Mouse (Mus musculus) MEL (cell line): ENCODE measurements around the gene Fbln2. TPM values are rescaled to one million over a fixed set of nuclear protein-coding genes. Genes with fewer than 3 reads are reported as not detected.

Experiments
- DNase-seq: peaks from one replicate; pipeline ENCODE4 v3.0.0; 2011; ENCODE audit warnings: low read depth, low spot score
- H3K27ac ChIP-seq: 2 replicates; pipeline ENCODE4 v1.5.1; 2012; ENCODE audit warnings: low read depth, mild to moderate bottlenecking, control low read depth, low read length, moderate library complexity; ENCODE audit not compliant: control insufficient read depth
- H3K27me3 ChIP-seq, 2 experiments: fragments of 150-350 bp in 1 of 2; sonication (generic) in 1 of 2; 2 replicates each; pipeline ENCODE4 v1.6.1; 2012; ENCODE audit warnings: low read length in 2 of 2, mild to moderate bottlenecking in 2 of 2, improper control_type of control experiment in 1 of 2, moderate library complexity in 1 of 2; ENCODE audit not compliant: insufficient read depth in 2 of 2, control insufficient read depth in 1 of 2
- H3K36me3 ChIP-seq, 2 experiments: 2 replicates each; pipeline ENCODE4 v1.6.1; 2012 to 2014; ENCODE audit warnings: low read length in 2 of 2, improper control_type of control experiment in 1 of 2, inconsistent platforms in 1 of 2, mild to moderate bottlenecking in 1 of 2; ENCODE audit not compliant: insufficient read depth in 2 of 2, control insufficient read depth in 1 of 2
- H3K4me1 ChIP-seq, 2 experiments: fragments of 150-350 bp in 1 of 2; sonication (generic) in 1 of 2; 2 replicates each; pipeline ENCODE4 v1.6.1; 2012; ENCODE audit warnings: low read length in 2 of 2, improper control_type of control experiment in 1 of 2, mild to moderate bottlenecking in 1 of 2; ENCODE audit not compliant: insufficient read depth in 2 of 2, control insufficient read depth in 1 of 2
- H3K4me3 ChIP-seq, 2 experiments: fragments of 150-350 bp in 1 of 2; sonication (generic) in 1 of 2; 2 replicates each; pipeline ENCODE4 v1.5.1; 2012; ENCODE audit warnings: low read depth in 2 of 2, low read length in 2 of 2, mild to moderate bottlenecking in 2 of 2, moderate library complexity in 2 of 2, control low read depth in 1 of 2, improper control_type of control experiment in 1 of 2; ENCODE audit not compliant: control insufficient read depth in 1 of 2, insufficient read depth in 1 of 2
- H3K79me2 ChIP-seq: 2 replicates; pipeline ENCODE4 v1.6.1; 2012; ENCODE audit warnings: mild to moderate bottlenecking, low read length, moderate library complexity; ENCODE audit not compliant: control insufficient read depth, poor library complexity, insufficient read depth
- H3K9ac ChIP-seq: 2 replicates; pipeline ENCODE4 v1.6.1; 2012; ENCODE audit warnings: low read depth, mild to moderate bottlenecking, control low read depth, low read length, moderate library complexity; ENCODE audit not compliant: control insufficient read depth, poor library complexity, severe bottlenecking
- H3K9me3 ChIP-seq: fragments of 150-350 bp; sonication (generic); replicated peaks from 2 replicates; pipeline ENCODE4 v1.6.1; 2012; ENCODE audit warnings: mild to moderate bottlenecking, low read length, improper control_type of control experiment, moderate library complexity; ENCODE audit not compliant: insufficient read depth
- CHD1 ChIP-seq: IDR thresholded peaks from 2 replicates; pipeline ENCODE4 v1.6.1; 2012; ENCODE audit warnings: low read depth, mild to moderate bottlenecking, inconsistent platforms, low read length, improper control_type of control experiment
- CHD2 ChIP-seq: IDR thresholded peaks from 2 replicates; pipeline ENCODE4 v1.6.1; 2011; ENCODE audit warnings: low read length, improper control_type of control experiment
- CTCF ChIP-seq, 3 experiments: IDR thresholded peaks in 2 of 3; conservative IDR thresholded peaks in 1 of 3; 2 replicates each; pipeline ENCODE4 v1.5.1; 2011 to 2012; ENCODE audit warnings: low read length in 3 of 3, low read depth in 2 of 3, mild to moderate bottlenecking in 2 of 3, improper control_type of control experiment in 1 of 3, inconsistent platforms in 1 of 3, mixed read lengths in 1 of 3, moderate library complexity in 1 of 3; ENCODE audit not compliant: control insufficient read depth in 1 of 3, insufficient read depth in 1 of 3, poor library complexity in 1 of 3, severe bottlenecking in 1 of 3
- E2F4 ChIP-seq: IDR thresholded peaks from 2 replicates; pipeline ENCODE4 v1.6.1; 2011; ENCODE audit warnings: low read depth, low read length, improper control_type of control experiment, borderline replicate concordance
- ELF1 ChIP-seq: IDR thresholded peaks from 2 replicates; pipeline ENCODE4 v1.6.1; 2014; ENCODE audit warnings: low read depth, mild to moderate bottlenecking, inconsistent platforms, low read length, improper control_type of control experiment, moderate library complexity
- EP300 ChIP-seq, 2 experiments: IDR thresholded peaks; 2 replicates each; pipeline ENCODE4 v1.6.1; 2011; ENCODE audit warnings: improper control_type of control experiment in 2 of 2, low read length in 2 of 2, low read depth in 1 of 2, mild to moderate bottlenecking in 1 of 2
- ETS1 ChIP-seq: IDR thresholded peaks from 2 replicates; pipeline ENCODE4 v1.6.1; 2012; ENCODE audit warnings: low read depth, mild to moderate bottlenecking, inconsistent platforms, low read length, improper control_type of control experiment, moderate library complexity
- JUND ChIP-seq: IDR thresholded peaks from 2 replicates; pipeline ENCODE4 v1.6.1; 2011; ENCODE audit warnings: low read depth, mild to moderate bottlenecking, improper control_type of control experiment, low read length
- MAX ChIP-seq: IDR thresholded peaks from 2 replicates; pipeline ENCODE4 v1.6.1; 2011; ENCODE audit warnings: low read length, improper control_type of control experiment
- MEF2A ChIP-seq: IDR thresholded peaks from 2 replicates; pipeline ENCODE4 v1.6.1; 2014; ENCODE audit warnings: low read depth, mild to moderate bottlenecking, inconsistent platforms, low read length, improper control_type of control experiment; ENCODE audit not compliant: poor library complexity, insufficient replicate concordance, severe bottlenecking; ENCODE audit errors: extremely low read depth
- MXI1 ChIP-seq: IDR thresholded peaks from 2 replicates; pipeline ENCODE4 v1.6.1; 2011; ENCODE audit warnings: mild to moderate bottlenecking, low read depth, low read length, improper control_type of control experiment
- POLR2AphosphoS5 ChIP-seq: IDR thresholded peaks from 2 replicates; pipeline ENCODE4 v1.6.1; 2012; ENCODE audit warnings: low read depth, borderline replicate concordance, mild to moderate bottlenecking, inconsistent platforms, low read length, moderate library complexity, mixed read lengths
- RAD21 ChIP-seq: IDR thresholded peaks from 2 replicates; pipeline ENCODE4 v1.6.1; 2011; ENCODE audit warnings: mild to moderate bottlenecking, low read depth, low read length, improper control_type of control experiment
- RCOR1 ChIP-seq: IDR thresholded peaks from 2 replicates; pipeline ENCODE4 v1.6.1; 2012; ENCODE audit warnings: low read depth, mild to moderate bottlenecking, inconsistent platforms, low read length, improper control_type of control experiment
- SIN3A ChIP-seq: IDR thresholded peaks from 2 replicates; pipeline ENCODE4 v1.6.1; 2012; ENCODE audit warnings: low read length, improper control_type of control experiment, inconsistent platforms
- SMC3 ChIP-seq: IDR thresholded peaks from 2 replicates; pipeline ENCODE4 v1.6.1; 2011; ENCODE audit warnings: low read depth, low read length, improper control_type of control experiment
- TAL1 ChIP-seq: IDR thresholded peaks from 2 replicates; pipeline ENCODE4 v1.6.1; 2012; ENCODE audit warnings: mild to moderate bottlenecking, inconsistent platforms, low read length, moderate library complexity, mixed read lengths
- TBP ChIP-seq: IDR thresholded peaks from 2 replicates; pipeline ENCODE4 v1.8.0; 2011; ENCODE audit warnings: low read depth, low read length, improper control_type of control experiment
- TCF12 ChIP-seq: IDR thresholded peaks from 2 replicates; pipeline ENCODE4 v1.6.1; 2014; ENCODE audit warnings: low read depth, mild to moderate bottlenecking, inconsistent platforms, low read length, improper control_type of control experiment, moderate library complexity
- USF2 ChIP-seq, 2 experiments: IDR thresholded peaks; 2 replicates each; pipeline ENCODE4 v1.6.1; 2011 to 2012; ENCODE audit warnings: improper control_type of control experiment in 2 of 2, low read length in 2 of 2, borderline replicate concordance in 1 of 2, inconsistent platforms in 1 of 2, low read depth in 1 of 2, mild to moderate bottlenecking in 1 of 2; ENCODE audit not compliant: insufficient read depth in 1 of 2
- ZC3H11A ChIP-seq: IDR thresholded peaks from 2 replicates; pipeline ENCODE4 v1.6.1; 2012; ENCODE audit warnings: low read depth, mild to moderate bottlenecking, inconsistent platforms, low read length, improper control_type of control experiment
- ZKSCAN1 ChIP-seq: IDR thresholded peaks from 2 replicates; pipeline ENCODE4 v1.6.1; 2012; ENCODE audit warnings: low read depth, mild to moderate bottlenecking, inconsistent platforms, low read length, improper control_type of control experiment, moderate library complexity
- ZMIZ1 ChIP-seq: IDR thresholded peaks from 2 replicates; pipeline ENCODE4 v1.6.1; 2012; ENCODE audit warnings: low read depth, mild to moderate bottlenecking, inconsistent platforms, low read length, improper control_type of control experiment, moderate library complexity
- ZNF384 ChIP-seq: IDR thresholded peaks from 2 replicates; pipeline ENCODE4 v1.6.1; 2012; ENCODE audit warnings: low read depth, mild to moderate bottlenecking, inconsistent platforms, low read length, improper control_type of control experiment
- polyA plus RNA-seq, 2 experiments: library from polyadenylated mRNA; stranded (reverse) in 1 of 2; unstranded in 1 of 2; fragments of >175 nt in 1 of 2; fragments of >200 nt in 1 of 2; gene quantifications; 2 replicates each; pipeline versions ENCODE4 v1.2.1 to v1.2.4; 2012; ENCODE audit warnings: low replicate concordance in 2 of 2, low read depth in 1 of 2; ENCODE audit not compliant: insufficient read length in 2 of 2, insufficient read depth in 1 of 2, missing spikeins in 1 of 2
- total RNA-seq: library from RNA; depleted of rRNA; stranded (reverse); fragments of 300-350 nt; gene quantifications from 2 replicates; pipeline ENCODE4 v1.2.3, GENCODE M21; 2012

The Fbln2 gene
- total and polyA plus RNA-seq, 3 experiments: 1.9 to 2.3 TPM; not detected in 1

GRCm38 (mm10) chr6:91185502-91185901, 26.8 kb upstream of the Fbln2 start:
- H3K9ac ChIP-seq: no peak overlapping the region
- no peaks in the 10 kb centered on the region for H3K9me3 ChIP-seq
- no peaks in the 10 kb centered on the region for H3K79me2 ChIP-seq
- TF ChIP-seq JUND (no peak), ELF1 (no peak), ZNF384 (no peak), CHD2 (no peak)
- TF ChIP-seq, all 39 proteins: peak for 0
- DNase-seq: no peak
- H3K27ac ChIP-seq: no peak overlapping the region
- no peaks in the 10 kb centered on the region for H3K36me3 ChIP-seq
- peaks cover 0 to 2% of the 10 kb centered on the region in 2 experiments; a peak in 3 of 4 replicates for H3K27me3 ChIP-seq
- no peak overlapping the region for H3K4me3 ChIP-seq
- no peaks in the 10 kb centered on the region for H3K4me1 ChIP-seq

GRCm38 (mm10) chr6:91186161-91186931, 25.9 kb upstream of the Fbln2 start:
- Histone ChIP-seq H3K4me3 (no peak overlapping the region), H3K79me2 (no peaks in the 10 kb centered on the region), H3K27ac (no peak overlapping the region), H3K9ac (no peak overlapping the region), H3K9me3 (no peaks in the 10 kb centered on the region), H3K27me3 (peaks cover 0 to 2% of the 10 kb centered on the region in 2 experiments; a peak in 3 of 4 replicates), H3K36me3 (no peaks in the 10 kb centered on the region), H3K4me1 (no peaks in the 10 kb centered on the region)
- TF ChIP-seq ZMIZ1 (no peak), ZC3H11A (peak; percentile 44; the same call in 1 of the 2 replicates), SMC3 (peak; percentile 66), RAD21 (peak; percentile 50), CTCF (IDR thresholded peaks at IDR 0.05 in 2 of 3, conservative IDR thresholded peaks at IDR 0.05 in 1 of 3; ENCODE audit: control insufficient read depth in 1 of 3, insufficient read depth in 1 of 3, low read depth in 2 of 3, low read length in 3 of 3, poor library complexity in 1 of 3, severe bottlenecking in 1 of 3) (peak; percentile 76 to 97 (median 94)), ETS1 (no peak)
- peak; percentile 48 for DNase-seq

GRCm38 (mm10) chr6:91186934-91187333, 25.3 kb upstream of the Fbln2 start:
- H3K4me1 ChIP-seq: no peaks in the 10 kb centered on the region
- H3K4me3 ChIP-seq: no peak overlapping the region
- DNase-seq: no peak
- H3K9me3 ChIP-seq: no peaks in the 10 kb centered on the region
- H3K79me2 ChIP-seq: no peaks in the 10 kb centered on the region
- H3K36me3 ChIP-seq: no peaks in the 10 kb centered on the region
- no peak overlapping the region for H3K27ac ChIP-seq
- peaks cover 0 to 2% of the 10 kb centered on the region in 2 experiments; a peak in 3 of 4 replicates for H3K27me3 ChIP-seq
- H3K9ac ChIP-seq: no peak overlapping the region
- TF ChIP-seq TCF12: no peak
- TF ChIP-seq MXI1: no peak
- no peak for TF ChIP-seq MEF2A
- TF ChIP-seq ZNF384: no peak
- no peak for TF ChIP-seq USF2 (IDR thresholded peaks at IDR 0.05; ENCODE audit: borderline replicate concordance in 1 of 2, insufficient read depth in 1 of 2, low read depth in 1 of 2, low read length in 2 of 2)
- TF ChIP-seq ZKSCAN1: no peak
- no peak for TF ChIP-seq SMC3
- no peak for TF ChIP-seq CHD1
- no peak for TF ChIP-seq EP300 (IDR thresholded peaks at IDR 0.05; ENCODE audit: low read depth in 1 of 2, low read length in 2 of 2)
- TF ChIP-seq CTCF (IDR thresholded peaks at IDR 0.05 in 2 of 3, conservative IDR thresholded peaks at IDR 0.05 in 1 of 3; ENCODE audit: control insufficient read depth in 1 of 3, insufficient read depth in 1 of 3, low read depth in 2 of 3, low read length in 3 of 3, poor library complexity in 1 of 3, severe bottlenecking in 1 of 3): no peak
- no peak for TF ChIP-seq TBP
- no peak for TF ChIP-seq ZC3H11A
- TF ChIP-seq RCOR1: no peak
- TF ChIP-seq TAL1: no peak
- TF ChIP-seq SIN3A: no peak
- no peak for TF ChIP-seq E2F4
- TF ChIP-seq MAX: no peak
- no peak for TF ChIP-seq POLR2AphosphoS5
